Mouse (Mus musculus) CH12.LX (cell line): ENCODE data around the gene Tnik.

Source experiments
- CTCF ChIP-seq, 2 experiments: IDR thresholded peaks in 1 of 2; conservative IDR thresholded peaks in 1 of 2; 2 replicates each; pipeline ENCODE4 v1.5.1; 2011 to 2012; ENCODE audit warnings: low read depth in 2 of 2, low read length in 2 of 2, improper control_type of control experiment in 1 of 2, inconsistent platforms in 1 of 2, mild to moderate bottlenecking in 1 of 2, moderate library complexity in 1 of 2
- EP300 ChIP-seq: IDR thresholded peaks from 2 replicates; pipeline ENCODE4 v1.6.1; 2011; ENCODE audit warnings: low read length, improper control_type of control experiment
- HCFC1 ChIP-seq: IDR thresholded peaks from 2 replicates; pipeline ENCODE4 v1.6.1; 2012; ENCODE audit warnings: low read depth, mild to moderate bottlenecking, inconsistent platforms, low read length, improper control_type of control experiment
- MAX ChIP-seq: IDR thresholded peaks from 2 replicates; pipeline ENCODE4 v1.6.1; 2011; ENCODE audit warnings: low read length, improper control_type of control experiment
- PAX5 ChIP-seq: IDR thresholded peaks from 2 replicates; pipeline ENCODE4 v1.6.1; 2012; ENCODE audit warnings: low read length, inconsistent platforms, mixed read lengths
- POLR2A ChIP-seq: IDR thresholded peaks from 2 replicates; pipeline ENCODE4 v1.6.1; 2011; ENCODE audit warnings: low read depth, mild to moderate bottlenecking, improper control_type of control experiment, low read length
- POLR2AphosphoS2 ChIP-seq: IDR thresholded peaks from 2 replicates; pipeline ENCODE4 v1.6.1; 2011; ENCODE audit warnings: low read depth, low read length, improper control_type of control experiment
- USF1 ChIP-seq: IDR thresholded peaks from 2 replicates; pipeline ENCODE4 v1.6.1; 2014; ENCODE audit warnings: low read depth, mild to moderate bottlenecking, inconsistent platforms, low read length, improper control_type of control experiment

DNA sequence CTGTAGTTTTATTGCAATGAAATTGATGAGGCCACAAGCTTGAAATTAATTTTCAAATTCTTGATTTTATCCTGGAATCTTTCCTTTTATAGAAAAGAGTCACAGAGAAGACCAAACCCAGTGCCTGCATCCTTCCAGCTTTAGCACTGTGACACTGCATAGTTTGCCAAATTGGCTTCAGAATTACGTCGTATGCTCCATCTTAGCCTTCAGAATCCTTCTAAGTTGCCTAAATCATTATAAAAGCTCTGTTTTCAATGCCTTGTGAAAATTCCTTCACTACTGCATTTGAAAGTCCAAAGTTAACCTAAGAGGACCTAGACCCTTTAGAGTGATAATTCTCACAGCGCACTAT lies 234.5 kb downstream of the Tnik start:
- no peak for TF ChIP-seq EP300
- TF ChIP-seq POLR2A = no peak
- TF ChIP-seq MAX = no peak
- no peak for TF ChIP-seq USF1
- TF ChIP-seq CTCF (conservative IDR thresholded peaks at IDR 0.05 in 1 of 2, IDR thresholded peaks at IDR 0.05 in 1 of 2; ENCODE audit: low read depth in 2 of 2, low read length in 2 of 2) = no peak
- TF ChIP-seq PAX5 = no peak
- no peak for TF ChIP-seq POLR2AphosphoS2
- no peak for TF ChIP-seq HCFC1
